Mouse (Mus musculus) MN1 (cell line): ENCODE data around the gene Olfr140.

Experiments
- DNase-seq: peaks from one replicate; pipeline ENCODE4 v3.0.0-alpha.2; 2016; ENCODE audit warnings: low spot score

The Olfr140 gene

DNA sequence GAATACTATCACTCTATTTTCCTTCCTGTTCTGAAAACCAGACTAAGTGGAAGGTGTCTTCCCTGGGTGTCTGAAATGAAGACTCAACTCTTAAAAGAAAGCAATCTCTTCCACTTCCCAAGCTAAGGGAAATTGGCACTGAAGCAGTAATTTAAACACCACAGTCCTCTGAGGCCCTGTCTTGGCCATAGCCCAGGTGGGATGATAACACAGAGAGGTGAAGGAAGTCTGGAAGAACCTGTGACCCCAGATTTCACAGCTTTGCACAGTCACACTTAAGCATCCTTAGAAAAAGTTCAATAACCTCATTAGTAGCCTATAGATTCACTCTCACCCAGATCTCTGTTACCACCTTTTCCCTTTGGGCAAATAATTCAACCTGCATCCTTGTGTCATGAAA, at the start of gene Olfr140:
Olfr140 (minus strand) TSS at position 101 of the 400 bp plus-strand sequence.
- DNase-seq: no peak

- DNase-seq: no peak
These were observed 6.7 kb upstream of the Olfr140 start for GRCm38 (mm10) chr2:90070065-90070464.

GRCm38 (mm10) chr2:90035037-90035436, 28.4 kb downstream of the Olfr140 start, which contains the start of gene Olfr1265:
TSS of gene Olfr1265 (plus strand) at chr2:90035337.
- no peak for DNase-seq

GRCm38 (mm10) chr2:90025477-90025876, 37.9 kb downstream of the Olfr140 start, which contains the start of gene Olfr1264:
TSS of gene Olfr1264 (minus strand) at chr2:90025577.
- no peak for DNase-seq

GRCm38 (mm10) chr2:90011831-90012230, 51.6 kb downstream of the Olfr140 start, which contains the start of gene Olfr1263:
TSS of gene Olfr1263 (plus strand) at chr2:90012131.
- DNase-seq: no peak

GRCm38 (mm10) chr2:89999845-90000244, 63.5 kb downstream of the Olfr140 start, which contains the start of gene Olfr1262:
TSS of gene Olfr1262 (plus strand) at chr2:90000145.
- DNase-seq: no peak
